Mouse (Mus musculus): ENCODE results near the gene Usp54.

Gene Usp54

GRCm38 (mm10) chr14:20502966-20503365 is 137.9 kb downstream of the Usp54 start:
- no peak for DNase-seq (ENCODE audit: low spot score in 2 of 2)

GRCm38 (mm10) chr14:20499982-20500381 is 140.9 kb downstream of the Usp54 start:
- DNase-seq (ENCODE audit: low spot score in 2 of 2), result no peak
